Mouse (Mus musculus) embryo, embryonic 11.5 days (tissue): ENCODE results near the gene Trex1.

Experiments used
- DNase-seq: peaks from one replicate; pipeline ENCODE4 v3.0.0-alpha.2; 2012; ENCODE audit warnings: low read depth, low spot score

Trex1 gene

DNA sequence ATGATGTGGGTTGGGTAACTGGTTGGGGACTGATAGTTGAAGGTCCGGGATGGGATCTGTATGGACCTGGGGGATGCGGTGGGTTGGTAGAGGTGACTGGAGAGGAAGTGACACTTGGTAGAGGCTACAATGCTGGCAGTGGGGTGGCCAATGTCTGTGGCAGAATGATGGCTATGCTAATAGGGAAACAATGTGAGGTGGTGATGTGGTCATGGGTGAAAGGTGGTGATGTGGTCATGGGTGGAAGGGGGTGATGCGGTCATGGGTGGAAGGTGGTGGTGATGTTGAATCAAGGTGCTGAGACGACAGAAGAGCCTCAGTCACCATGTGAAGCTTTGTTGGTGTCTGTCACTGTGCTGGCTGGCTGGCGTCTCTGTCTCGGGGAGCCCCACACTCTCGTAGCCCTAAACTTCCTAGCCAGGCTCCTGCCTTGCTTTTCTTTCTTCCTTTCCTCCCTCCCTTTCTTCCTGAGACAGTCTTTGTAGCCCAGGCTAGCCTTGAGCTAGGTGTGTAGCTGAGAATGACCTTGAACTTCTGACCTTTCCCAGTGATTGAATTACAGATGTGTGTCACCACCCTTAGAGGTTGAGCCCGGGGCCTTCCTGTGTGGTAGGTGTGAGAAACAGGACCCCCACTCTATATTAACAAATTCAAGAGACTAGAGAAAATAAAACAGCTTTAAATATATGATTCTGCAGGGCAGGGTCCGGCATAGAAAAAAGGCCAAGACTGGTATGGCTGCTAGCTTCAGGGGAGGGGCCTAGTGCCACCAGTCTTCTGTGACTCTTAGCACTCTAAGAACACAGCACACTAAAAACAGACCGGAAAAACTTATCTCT, 7.7 kb downstream of the Trex1 start:
- DNase-seq: no peak

DNA sequence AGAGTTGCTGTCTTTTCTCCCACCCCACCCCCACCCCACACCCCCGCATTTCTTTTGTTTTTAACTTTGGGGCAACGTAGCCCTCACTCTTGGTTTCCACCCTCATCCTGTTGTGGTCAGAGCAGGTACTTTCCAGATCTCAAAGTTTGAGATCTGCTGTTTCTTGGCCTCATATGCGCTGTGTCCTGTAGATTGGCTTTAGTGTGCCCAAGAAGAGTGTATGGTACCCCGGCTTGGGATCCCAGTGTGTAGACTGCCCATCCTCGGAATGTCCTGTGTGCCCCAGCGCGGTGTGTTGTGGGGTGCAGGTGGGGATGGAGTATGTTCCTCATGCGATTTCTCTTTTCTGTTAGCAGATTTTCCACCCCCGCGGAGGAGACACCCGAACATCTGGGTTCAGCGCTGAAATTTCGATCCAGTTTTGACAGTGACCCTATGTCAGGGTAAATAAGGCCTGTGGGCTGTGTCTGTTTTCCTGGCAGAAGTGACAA, 8.5 kb downstream of the Trex1 start:
- no peak for DNase-seq

GRCm38 (mm10) chr9:109050674-109050997, 8.9 kb downstream of the Trex1 start:
- DNase-seq: no peak

- DNase-seq: no peak
Measured at GRCm38 (mm10) chr9:109049996-109050673, 9.4 kb downstream of the Trex1 start.

GRCm38 (mm10) chr9:109049316-109049715, 10.2 kb downstream of the Trex1 start:
- no peak for DNase-seq

DNA sequence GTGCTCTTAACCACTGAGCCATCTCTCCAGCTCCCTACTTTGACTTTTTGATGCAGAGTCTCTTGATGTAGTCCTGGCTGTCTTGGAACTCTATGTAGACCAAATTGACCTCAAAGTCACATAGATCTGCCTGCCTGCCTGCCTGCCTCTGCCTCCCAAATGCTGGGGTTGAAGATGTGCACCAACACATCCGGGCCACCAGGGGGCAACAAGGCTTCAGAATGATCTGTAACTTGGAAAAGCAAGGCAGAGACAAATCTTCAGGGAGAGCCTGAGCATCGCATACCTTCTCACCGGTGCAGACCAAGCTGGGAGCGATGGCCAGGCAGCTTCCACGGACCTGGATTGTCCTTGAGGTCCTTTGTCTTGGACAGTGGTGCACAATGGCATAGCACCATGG, 13.2 kb downstream of the Trex1 start:
- no peak for DNase-seq

DNA sequence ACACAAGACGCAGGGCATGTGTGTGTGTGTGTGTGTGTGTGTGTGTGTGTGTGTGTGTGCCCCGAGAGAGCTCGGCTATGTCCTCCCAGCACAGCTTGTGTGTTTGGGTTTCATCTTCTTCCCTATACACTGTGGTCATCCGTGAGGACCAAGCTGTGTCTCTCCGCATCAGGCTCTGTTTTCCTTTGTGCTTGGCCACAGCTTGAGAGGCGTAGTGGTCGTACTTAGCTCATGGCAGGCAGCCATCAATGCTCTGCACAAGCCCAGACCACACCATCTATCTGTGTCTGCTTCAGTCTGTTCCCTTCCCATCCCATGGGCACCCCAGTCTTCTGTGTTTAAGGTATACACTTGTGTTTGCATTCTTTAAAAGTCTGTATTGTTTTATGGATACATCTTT, 18.2 kb downstream of the Trex1 start:
- DNase-seq: no peak

DNA sequence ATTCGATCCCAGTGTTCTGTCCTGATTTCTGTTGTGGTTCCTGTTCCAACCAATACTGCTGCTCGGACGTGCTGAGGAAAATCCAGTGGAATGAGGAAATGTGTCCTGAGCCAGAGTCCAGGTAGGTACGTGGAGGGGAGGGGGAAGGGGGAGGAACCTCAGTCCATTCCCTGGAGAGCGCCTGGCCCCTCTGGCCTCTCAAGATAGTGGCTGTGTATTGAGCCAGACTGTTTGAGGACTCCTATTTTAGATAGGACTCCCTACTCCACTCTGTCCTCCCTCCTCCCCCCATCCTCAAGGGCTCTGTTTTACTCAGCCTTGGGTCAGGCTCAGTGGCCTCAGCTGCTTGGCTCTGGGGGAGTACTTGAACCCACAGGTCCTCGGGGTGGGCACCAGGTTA, 18.6 kb downstream of the Trex1 start:
- no peak for DNase-seq

DNA sequence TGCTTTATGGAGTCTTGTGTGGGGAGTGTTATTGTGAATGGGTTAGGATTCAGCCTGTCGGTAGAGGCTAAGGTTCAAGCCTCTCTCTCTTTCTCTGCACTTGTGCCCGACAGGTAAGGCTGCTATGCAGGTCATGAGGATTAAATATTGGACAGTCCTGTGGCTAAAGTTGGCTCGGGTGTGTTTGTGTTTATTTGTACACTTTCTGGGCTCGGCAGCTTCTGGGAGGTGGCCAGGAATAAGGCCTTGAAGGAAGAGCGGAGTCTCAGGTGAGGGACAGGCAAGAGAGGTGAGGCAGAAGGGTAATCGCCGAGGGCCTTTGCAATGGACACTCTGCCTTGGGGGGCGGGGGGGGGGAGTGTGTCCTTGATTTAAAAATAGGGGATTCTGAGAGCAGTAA, 19.3 kb downstream of the Trex1 start:
- no peak for DNase-seq

- DNase-seq: no peak
Measured at GRCm38 (mm10) chr9:109039681-109040080, 19.9 kb downstream of the Trex1 start.

GRCm38 (mm10) chr9:109038901-109039364, 20.6 kb downstream of the Trex1 start:
- no peak for DNase-seq

- no peak for DNase-seq
Measured at GRCm38 (mm10) chr9:109038086-109038895, 21.2 kb downstream of the Trex1 start, which contains the start of gene Shisa5. Shisa5 (plus strand) TSS chr9:109038565.

- DNase-seq: no peak
Measured at GRCm38 (mm10) chr9:109032435-109032834, 27.1 kb downstream of the Trex1 start.

DNA sequence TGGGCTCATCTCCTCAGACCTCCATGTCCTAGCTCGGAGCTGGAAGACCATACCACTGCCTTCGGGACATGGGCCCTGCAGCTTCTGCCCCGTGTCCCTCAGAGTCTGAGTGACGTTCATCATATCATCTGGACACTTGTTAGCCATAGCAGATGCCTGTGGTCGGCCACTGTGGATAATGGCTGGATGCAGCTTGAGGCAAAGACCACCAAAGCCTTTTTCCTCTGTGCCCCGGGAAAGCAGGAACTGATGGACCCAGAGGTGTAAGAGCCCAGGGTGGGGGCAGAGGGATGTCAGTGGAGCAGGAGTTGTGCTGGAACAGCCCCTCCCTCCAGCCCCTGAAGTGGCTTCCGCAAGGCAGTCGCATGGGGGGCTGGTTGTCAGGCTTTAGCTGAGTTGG, 27.8 kb downstream of the Trex1 start:
- no peak for DNase-seq

- DNase-seq: no peak
Measured at GRCm38 (mm10) chr9:109031001-109031400, 28.5 kb downstream of the Trex1 start.

GRCm38 (mm10) chr9:109030312-109030711, 29.2 kb downstream of the Trex1 start:
- DNase-seq: no peak

DNA sequence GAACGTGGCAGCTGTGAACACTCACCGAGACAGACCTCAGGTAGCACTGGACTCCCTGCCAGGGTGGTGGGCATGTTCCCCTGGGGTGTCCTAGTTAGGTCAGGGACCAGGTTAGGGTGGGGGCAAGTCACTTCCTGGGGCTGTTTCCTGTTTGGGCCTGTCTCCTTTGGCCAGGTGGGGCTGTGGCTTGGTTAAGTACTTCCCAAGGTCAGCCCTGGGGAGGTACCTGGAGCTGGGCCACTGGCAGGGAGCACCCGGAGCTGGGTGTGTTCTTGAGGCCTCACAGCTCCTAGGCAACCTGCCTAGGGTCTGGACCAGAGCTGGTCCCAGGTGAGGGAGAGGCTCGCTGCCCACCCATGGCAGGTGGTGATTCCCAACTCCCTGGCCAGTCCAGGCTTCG, 30.6 kb downstream of the Trex1 start:
- no peak for DNase-seq

DNA sequence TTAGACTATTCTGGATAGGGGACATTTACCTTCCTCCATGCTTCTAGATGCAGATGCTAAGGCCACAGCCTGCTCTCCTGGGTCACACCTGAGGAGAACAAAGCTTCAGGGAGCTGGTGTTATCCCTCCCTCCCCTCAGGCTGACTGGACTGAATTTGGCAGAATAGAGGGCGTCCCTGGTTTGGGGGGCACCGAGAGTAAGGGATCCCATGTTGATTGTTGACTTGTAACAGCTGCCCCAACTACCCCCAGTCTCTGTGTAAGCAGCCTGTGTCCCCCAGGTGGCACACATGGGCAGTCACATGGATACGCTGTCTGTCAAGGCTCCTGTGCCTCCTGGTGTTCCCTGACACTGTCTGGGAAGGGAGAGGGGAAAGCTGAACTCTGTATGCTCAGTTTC, 31.1 kb downstream of the Trex1 start:
- DNase-seq: no peak

DNA sequence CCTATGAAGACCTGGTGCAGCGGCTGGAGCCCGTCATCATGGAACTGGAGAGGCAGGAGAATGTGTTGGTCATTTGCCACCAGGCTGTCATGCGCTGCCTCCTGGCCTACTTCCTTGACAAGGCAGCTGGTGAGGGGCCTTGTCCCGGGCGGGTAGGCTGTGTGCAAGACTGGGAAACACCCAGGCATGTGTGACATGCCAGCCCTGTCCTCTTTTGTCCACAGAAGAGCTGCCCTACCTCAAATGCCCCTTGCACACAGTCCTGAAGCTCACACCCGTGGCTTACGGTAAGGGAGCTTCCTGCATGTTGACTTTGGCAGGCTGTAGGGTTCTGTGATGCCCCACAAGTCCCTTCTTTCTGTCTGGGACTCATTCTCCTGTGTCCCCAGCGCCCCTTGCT, 32.0 kb downstream of the Trex1 start:
- DNase-seq: no peak

DNA sequence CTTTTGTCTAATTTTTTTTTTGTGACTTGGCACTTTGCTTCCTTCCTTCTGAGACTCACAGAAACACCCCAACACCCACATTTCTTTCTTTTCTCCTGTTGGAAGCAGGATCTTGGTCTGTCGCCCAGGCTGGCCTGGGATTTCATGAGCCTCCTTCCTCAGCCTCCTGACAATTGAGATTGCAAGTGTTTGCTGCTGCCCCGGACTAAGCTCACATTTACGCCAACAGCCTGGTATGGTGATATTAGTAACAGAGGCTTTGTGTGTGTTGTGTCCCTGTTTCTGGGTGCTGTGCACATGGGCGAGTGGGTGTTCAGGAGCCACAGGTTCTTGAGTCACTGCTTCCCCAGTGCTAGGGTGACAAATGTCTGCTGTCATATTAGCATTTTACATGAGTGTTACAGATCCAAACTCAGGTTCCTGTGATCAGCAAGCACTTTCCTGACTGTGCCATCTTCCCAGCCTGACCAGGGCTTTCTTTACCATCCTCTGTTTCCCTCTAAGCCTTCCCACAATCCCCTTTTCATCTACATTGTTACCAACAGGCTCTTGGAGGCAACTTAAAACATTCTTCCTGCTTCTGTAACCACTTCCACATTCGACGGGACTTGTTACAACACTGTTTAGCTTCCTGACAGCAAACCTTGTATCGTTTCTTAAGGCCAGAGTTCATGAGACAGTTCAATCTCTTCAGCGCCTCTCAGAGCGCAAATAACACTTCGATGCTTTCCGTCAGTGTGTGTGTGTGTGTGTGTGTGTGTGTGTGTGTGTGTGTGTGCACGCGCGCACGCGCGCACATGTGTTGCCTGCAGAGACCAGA, 36.5 kb downstream of the Trex1 start:
- no peak for DNase-seq

DNA sequence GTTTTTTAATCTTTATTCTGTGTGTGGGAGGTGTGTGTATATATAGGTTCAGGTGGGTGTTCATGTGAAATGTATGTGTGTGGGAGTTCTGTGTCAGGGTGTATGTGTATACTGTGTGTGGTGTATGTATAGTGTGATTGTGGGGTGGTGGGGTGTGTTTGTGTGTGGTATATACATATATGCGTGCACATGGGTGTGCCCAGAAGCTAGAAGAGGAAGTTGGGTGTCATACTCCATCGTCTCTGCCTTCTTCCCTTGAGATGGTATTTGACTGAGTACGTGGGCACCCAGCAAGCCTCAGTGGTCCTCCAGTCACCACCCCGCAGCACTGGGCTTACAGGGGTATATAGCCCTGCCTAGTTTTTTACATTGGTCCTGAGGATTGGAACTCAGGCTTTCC, 38.1 kb downstream of the Trex1 start:
- DNase-seq: no peak
